Mouse (Mus musculus): ENCODE results near the gene Immp2l. TPM values are rescaled to one million over a fixed set of nuclear protein-coding genes. Genes with fewer than 3 reads are reported as not detected.
"Not testable (repeated sequence)": the region's sequence is repeated elsewhere in the genome, so short reads cannot be mapped to it uniquely, and the experiment has no call there.

The Immp2l gene
- total and polyA plus RNA-seq, 3 experiments = 20.1 to 30.3 (median 23.1) TPM

DNA sequence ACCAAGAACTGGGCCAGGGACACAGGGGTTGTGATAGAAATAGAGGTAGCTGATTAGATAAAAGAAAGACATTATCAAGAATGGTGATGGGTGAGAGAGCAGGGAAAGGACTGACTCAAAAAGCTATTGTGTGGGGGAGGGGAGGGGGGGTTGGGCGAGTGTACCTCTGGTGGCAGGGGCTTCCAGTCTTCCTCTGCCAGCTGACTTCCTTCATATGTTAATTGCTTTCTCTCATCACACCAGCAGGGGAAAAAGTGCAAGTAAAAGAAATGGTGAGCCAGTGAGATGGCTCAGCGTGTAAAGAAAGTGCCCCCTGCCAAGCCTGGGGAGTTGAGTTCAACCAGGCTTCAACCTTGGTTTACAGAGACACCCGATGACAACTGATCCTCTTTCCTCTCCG lies 39.2 kb upstream of the Immp2l start:
- H3K27me3 ChIP-seq (ENCODE audit: control insufficient read depth, insufficient read depth, low read length) = no peaks in the 10 kb centered on the region
- intact Hi-C loops (cut with DNase I) = no loop called here
- no peaks in the 10 kb centered on the region for H3K4me1 ChIP-seq (ENCODE audit: control insufficient read depth, insufficient read depth, low read length)
- no peaks in the 10 kb centered on the region for H3K79me2 ChIP-seq (replicated peaks; ENCODE audit: control insufficient read depth, insufficient read depth, low read length)
- TF ChIP-seq CTCF (IDR thresholded peaks at IDR 0.05) (no peak), POLR2A (IDR thresholded peaks at IDR 0.05; ENCODE audit: insufficient read depth, low read depth, low read length) (no peak), EP300 (IDR thresholded peaks at IDR 0.05; ENCODE audit: insufficient read depth, low read depth, low read length) (no peak)
- 25% methylated on average over 4 of the region's 4 CpGs for WGBS
- H3K4me3 ChIP-seq = no peak overlapping the region
- H3K9ac ChIP-seq (ENCODE audit: low read depth, low read length) = no peak overlapping the region
- H3K36me3 ChIP-seq (ENCODE audit: control insufficient read depth, insufficient read depth, low read length) = no peaks in the 10 kb centered on the region
- DNase-seq = no peak
- H3K27ac ChIP-seq = no peak overlapping the region

DNA sequence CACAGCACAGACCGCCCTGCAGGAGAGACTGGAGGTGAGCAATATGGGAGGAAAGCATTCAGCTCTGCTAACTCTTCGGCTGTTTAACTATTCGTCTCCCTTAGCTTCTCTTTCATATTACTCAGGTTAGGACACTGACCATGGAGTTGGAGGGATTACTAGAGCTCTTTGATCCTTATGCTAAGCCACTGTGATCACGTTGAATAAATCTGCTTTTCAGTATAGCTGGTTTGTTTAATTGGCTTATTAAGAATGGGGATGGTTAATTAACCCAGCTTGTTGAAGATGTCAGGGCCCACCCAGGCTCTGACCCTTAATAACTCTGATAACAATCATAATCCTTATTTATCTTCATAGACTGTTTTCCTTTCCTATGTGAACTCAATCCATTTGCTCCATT lies 38.1 kb upstream of the Immp2l start:
- H3K4me3 ChIP-seq = no peak overlapping the region
- H3K4me1 ChIP-seq (ENCODE audit: control insufficient read depth, insufficient read depth, low read length) = no peaks in the 10 kb centered on the region
- DNase-seq = no peak
- intact Hi-C loops (cut with DNase I) = no loop called here
- H3K36me3 ChIP-seq (ENCODE audit: control insufficient read depth, insufficient read depth, low read length) = no peaks in the 10 kb centered on the region
- no peak overlapping the region for H3K9ac ChIP-seq (ENCODE audit: low read depth, low read length)
- no peaks in the 10 kb centered on the region for H3K79me2 ChIP-seq (replicated peaks; ENCODE audit: control insufficient read depth, insufficient read depth, low read length)
- TF ChIP-seq POLR2A (IDR thresholded peaks at IDR 0.05; ENCODE audit: insufficient read depth, low read depth, low read length) = no peak
- no peak for TF ChIP-seq CTCF (IDR thresholded peaks at IDR 0.05)
- no peak for TF ChIP-seq EP300 (IDR thresholded peaks at IDR 0.05; ENCODE audit: insufficient read depth, low read depth, low read length)
- WGBS = 66% methylated on average over 4 of the region's 4 CpGs
- H3K27me3 ChIP-seq (ENCODE audit: control insufficient read depth, insufficient read depth, low read length) = no peaks in the 10 kb centered on the region
- H3K27ac ChIP-seq = no peak overlapping the region

DNA sequence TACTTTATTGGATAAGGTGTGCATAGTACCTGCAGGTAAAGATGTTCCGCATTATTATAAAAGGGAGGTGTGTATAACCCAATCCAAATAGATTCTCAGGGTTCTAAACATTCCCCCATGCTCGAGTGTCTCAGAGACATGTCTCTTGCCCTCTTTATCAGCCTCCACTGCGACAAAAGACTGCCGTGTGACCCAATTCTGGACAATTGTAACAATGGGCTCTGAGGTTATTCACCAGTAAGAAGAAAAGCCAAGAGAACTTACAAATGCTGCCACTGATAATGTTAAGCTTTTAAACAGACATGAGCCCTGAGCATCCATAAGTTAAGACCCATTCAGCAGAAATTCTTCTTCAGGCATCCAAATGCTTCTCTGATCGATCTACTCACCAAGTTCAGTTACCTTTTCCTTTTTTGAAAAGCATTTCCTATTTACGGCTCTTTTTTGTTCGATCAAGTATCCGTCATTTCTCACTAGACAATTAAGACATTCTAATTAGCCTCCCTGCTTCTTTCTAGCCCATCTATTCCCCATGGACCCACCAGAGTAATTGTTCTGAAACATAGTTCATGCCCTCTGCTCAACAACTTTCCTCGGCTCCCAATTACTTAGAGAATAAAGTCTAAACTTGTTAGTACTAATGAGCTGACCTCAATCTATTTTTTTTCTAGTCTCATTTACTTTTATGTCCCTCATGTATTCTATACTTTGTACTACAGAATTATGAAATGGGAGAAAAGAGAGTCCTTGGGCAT lies 35.4 kb upstream of the Immp2l start:
- intact Hi-C loops (cut with DNase I) = no loop called here
- TF ChIP-seq CTCF (IDR thresholded peaks at IDR 0.05) = no peak
- TF ChIP-seq EP300 (IDR thresholded peaks at IDR 0.05; ENCODE audit: insufficient read depth, low read depth, low read length) = no peak
- no peak for TF ChIP-seq POLR2A (IDR thresholded peaks at IDR 0.05; ENCODE audit: insufficient read depth, low read depth, low read length)

DNA sequence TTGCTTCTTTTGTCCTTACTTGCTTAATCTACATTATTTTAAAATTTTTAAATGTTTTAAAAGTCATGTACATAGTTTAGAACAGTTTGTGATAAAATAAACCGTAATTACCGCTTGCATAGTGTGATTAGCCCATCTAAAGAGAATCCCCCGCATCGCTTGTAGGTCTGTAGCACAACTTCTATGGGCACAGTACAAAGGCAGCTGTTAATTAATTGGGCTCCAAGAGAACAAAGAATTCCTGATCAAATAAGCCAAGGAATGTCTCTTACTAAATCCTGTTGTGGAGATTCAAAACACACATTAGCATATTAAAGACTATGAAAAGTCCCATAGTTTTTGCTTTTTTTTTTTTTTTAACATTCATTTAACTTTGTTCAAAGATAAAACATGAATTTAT lies 32.2 kb upstream of the Immp2l start:
- 91% methylated on average over 4 of the region's 4 CpGs for WGBS
- no peak for TF ChIP-seq EP300 (IDR thresholded peaks at IDR 0.05; ENCODE audit: insufficient read depth, low read depth, low read length)
- no peak for TF ChIP-seq CTCF (IDR thresholded peaks at IDR 0.05)
- TF ChIP-seq POLR2A (IDR thresholded peaks at IDR 0.05; ENCODE audit: insufficient read depth, low read depth, low read length) = no peak

More for the DNA sequence above, 35.4 kb upstream of the Immp2l start:
- Histone ChIP-seq H3K27ac (no peak overlapping the region), H3K4me1 (ENCODE audit: control insufficient read depth, insufficient read depth, low read length) (no peaks in the 10 kb centered on the region), H3K9ac (ENCODE audit: low read depth, low read length) (no peak overlapping the region), H3K27me3 (ENCODE audit: control insufficient read depth, insufficient read depth, low read length) (no peaks in the 10 kb centered on the region), H3K4me3 (no peak overlapping the region), H3K79me2 (replicated peaks; ENCODE audit: control insufficient read depth, insufficient read depth, low read length) (no peaks in the 10 kb centered on the region), H3K36me3 (ENCODE audit: control insufficient read depth, insufficient read depth, low read length) (no peaks in the 10 kb centered on the region)
- 79% methylated on average over 9 of the region's 9 CpGs for WGBS
- DNase-seq = no peak

DNA sequence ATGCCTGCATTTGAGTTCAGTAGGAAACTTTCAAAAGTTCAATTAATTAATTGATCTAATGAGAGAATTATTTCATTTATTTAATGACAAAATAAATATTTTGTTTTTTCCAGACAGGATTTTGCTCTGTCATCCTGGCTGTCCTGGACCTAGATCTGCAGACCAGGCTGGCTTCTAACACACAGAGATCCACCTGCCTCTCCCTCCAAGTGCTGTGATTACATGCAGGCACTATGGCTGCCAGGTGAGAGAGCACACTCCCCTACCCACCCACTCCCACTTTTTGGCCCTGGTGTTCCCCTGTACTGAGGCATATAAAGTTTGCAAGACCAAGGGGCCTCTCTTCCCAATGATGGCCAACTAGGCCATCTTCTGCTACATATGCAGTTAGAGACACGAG lies 31.7 kb upstream of the Immp2l start:
- H3K9ac ChIP-seq (ENCODE audit: low read depth, low read length); intact Hi-C loops (cut with DNase I); H3K79me2 ChIP-seq (replicated peaks; ENCODE audit: control insufficient read depth, insufficient read depth, low read length); H3K27me3 ChIP-seq (ENCODE audit: control insufficient read depth, insufficient read depth, low read length); H3K4me1 ChIP-seq (ENCODE audit: control insufficient read depth, insufficient read depth, low read length); H3K27ac ChIP-seq; DNase-seq; H3K36me3 ChIP-seq (ENCODE audit: control insufficient read depth, insufficient read depth, low read length); H3K4me3 ChIP-seq: not testable (repeated sequence)
- 79% methylated on average over 1 of the region's 1 CpGs for WGBS

More for the DNA sequence above, 32.2 kb upstream of the Immp2l start:
- H3K36me3 ChIP-seq (ENCODE audit: control insufficient read depth, insufficient read depth, low read length) = no peaks in the 10 kb centered on the region
- DNase-seq = no peak
- no peak overlapping the region for H3K9ac ChIP-seq (ENCODE audit: low read depth, low read length)
- no peaks in the 10 kb centered on the region for H3K27me3 ChIP-seq (ENCODE audit: control insufficient read depth, insufficient read depth, low read length)
- intact Hi-C loops (cut with DNase I) = no loop called here
- no peak overlapping the region for H3K27ac ChIP-seq
- H3K79me2 ChIP-seq (replicated peaks; ENCODE audit: control insufficient read depth, insufficient read depth, low read length) = no peaks in the 10 kb centered on the region
- no peaks in the 10 kb centered on the region for H3K4me1 ChIP-seq (ENCODE audit: control insufficient read depth, insufficient read depth, low read length)
- no peak overlapping the region for H3K4me3 ChIP-seq

DNA sequence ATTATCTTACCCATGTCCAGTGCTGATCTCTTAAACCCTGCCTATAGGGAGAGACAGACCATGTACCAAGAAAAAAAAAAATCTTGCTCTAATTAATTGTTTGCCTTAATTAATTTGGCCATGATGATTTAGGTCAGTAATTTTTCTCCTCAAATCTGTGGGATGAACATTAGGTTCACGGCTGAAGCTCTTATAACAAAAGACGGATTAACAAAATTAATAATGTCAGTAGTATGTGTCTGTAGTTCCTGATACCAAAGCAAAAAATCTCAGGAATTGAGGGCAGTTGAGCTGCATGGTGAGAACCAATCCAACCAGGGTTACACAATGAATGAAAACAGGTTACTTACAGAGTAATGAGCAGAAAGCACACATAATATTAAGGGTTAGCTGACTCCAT lies 29.0 kb upstream of the Immp2l start:
- H3K36me3 ChIP-seq (ENCODE audit: control insufficient read depth, insufficient read depth, low read length) = no peaks in the 10 kb centered on the region

More for the DNA sequence above, 29.0 kb upstream of the Immp2l start:
- Histone ChIP-seq H3K4me1 (ENCODE audit: control insufficient read depth, insufficient read depth, low read length) (no peaks in the 10 kb centered on the region), H3K9ac (ENCODE audit: low read depth, low read length) (no peak overlapping the region), H3K4me3 (no peak overlapping the region), H3K27me3 (ENCODE audit: control insufficient read depth, insufficient read depth, low read length) (no peaks in the 10 kb centered on the region), H3K27ac (no peak overlapping the region), H3K79me2 (replicated peaks; ENCODE audit: control insufficient read depth, insufficient read depth, low read length) (no peaks in the 10 kb centered on the region)
- intact Hi-C loops (cut with DNase I) = no loop called here
- no peak for TF ChIP-seq POLR2A (IDR thresholded peaks at IDR 0.05; ENCODE audit: insufficient read depth, low read depth, low read length)
- TF ChIP-seq EP300 (IDR thresholded peaks at IDR 0.05; ENCODE audit: insufficient read depth, low read depth, low read length) = no peak
- TF ChIP-seq CTCF (IDR thresholded peaks at IDR 0.05) = no peak
- 93% methylated on average over 2 of the region's 2 CpGs for WGBS
- no peak for DNase-seq

Data from heart, adult 2 months (tissue).